In the genomic region with DNA sequence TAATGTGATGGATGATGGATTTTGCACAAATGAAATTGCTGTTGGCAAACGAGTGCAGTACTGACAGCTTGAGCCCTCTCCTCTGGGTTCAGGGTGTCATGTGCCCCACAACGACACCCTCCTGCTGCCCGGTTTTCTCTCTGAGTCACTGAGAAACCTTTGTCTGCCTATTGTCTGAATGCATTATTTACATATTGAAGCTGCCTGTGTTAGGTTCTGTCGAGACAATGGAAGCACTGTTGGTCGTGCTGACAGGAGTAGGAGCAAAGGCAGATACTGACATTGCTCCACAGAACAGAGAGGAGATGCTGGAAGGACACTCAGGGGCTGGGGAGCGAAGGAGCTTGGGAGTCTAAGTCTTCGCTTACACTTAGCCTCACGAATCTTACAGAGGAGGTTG, we compare ENCODE assay signal across 19 mouse cellular contexts. TPM values are rescaled to one million over a fixed set of nuclear protein-coding genes. Genes with fewer than 3 reads are reported as not detected.
DNase-seq lines count a peak whose midpoint lies in the region; ATAC-seq and TF ChIP-seq lines count a peak whose summit lies in the region.
"Had no signal": no experiment of that assay in that cellular context is flagged by ENCODE, and none has a peak within 500 bp of the region (broad histone marks: within the 10 kb centered on the region; RNA-seq: fewer than 3 reads in every experiment).

No protein-coding gene starts in this region.

- no peaks in the 10 kb centered on the region for H3K9me3 ChIP-seq in hindbrain, embryonic 12.5 days (replicated peaks)
- no peaks in the 10 kb centered on the region for H3K9me3 ChIP-seq in neural tube, embryonic 13.5 days
- no peaks in the 10 kb centered on the region for H3K9me3 ChIP-seq in kidney, embryonic 15.5 days (replicated peaks)
- H3K9me3 ChIP-seq: embryonic facial prominence, embryonic 12.5 days; G1E; liver, embryonic 15.5 days; stomach, embryonic 15.5 days had no signal

- no peaks in the 10 kb centered on the region for H3K36me3 ChIP-seq in hindbrain, embryonic 12.5 days
- no peaks in the 10 kb centered on the region for H3K36me3 ChIP-seq in neural tube, embryonic 13.5 days
- no peaks in the 10 kb centered on the region for H3K36me3 ChIP-seq in kidney, embryonic 15.5 days
- H3K36me3 ChIP-seq: embryonic facial prominence, embryonic 12.5 days; G1E; liver, embryonic 15.5 days; stomach, embryonic 15.5 days had no signal

- WGBS in hindbrain, embryonic 12.5 days: 32% methylated on average over 8 of the region's 8 CpGs
- 33% methylated on average over 8 of the region's 8 CpGs for WGBS in neural tube, embryonic 13.5 days
- WGBS in kidney, embryonic 15.5 days: 63% methylated on average over 8 of the region's 8 CpGs

- no peak for TF ChIP-seq CTCF in gastrocnemius, adult 2 months (IDR thresholded peaks at IDR 0.05)

- H3K27ac ChIP-seq in hindbrain, embryonic 12.5 days: 0 out of 2 replicates have a peak overlapping the region, but pooled peaks have one; percentile 17
- 0 out of 2 replicates have a peak overlapping the region, but pooled peaks have one; percentile 46 for H3K27ac ChIP-seq in neural tube, embryonic 13.5 days (replicated peaks)
- no peak overlapping the region for H3K27ac ChIP-seq in kidney, embryonic 15.5 days
- H3K27ac ChIP-seq in gastrocnemius, adult 2 months: no peak overlapping the region
- H3K27ac ChIP-seq: embryonic facial prominence, embryonic 12.5 days; kidney, postnatal 0 days; liver, embryonic 15.5 days; macrophage; stomach, embryonic 15.5 days had no signal

- intact Hi-C loops in left cerebral cortex, postnatal 14 days (cut with DNase I): no loop called here
- intact Hi-C loops in gastrocnemius, adult 2 months (cut with DNase I): no loop called here

- no peak overlapping the region for H3K4me2 ChIP-seq in hindbrain, embryonic 12.5 days (replicated peaks)
- H3K4me2 ChIP-seq in neural tube, embryonic 13.5 days: no peak overlapping the region
- no peak overlapping the region for H3K4me2 ChIP-seq in kidney, embryonic 15.5 days
- H3K4me2 ChIP-seq: embryonic facial prominence, embryonic 12.5 days; heart, embryonic 11.5 days; liver, embryonic 15.5 days; stomach, embryonic 15.5 days had no signal

- H3K9ac ChIP-seq in hindbrain, embryonic 12.5 days: no peak overlapping the region
- peak overlapping the region; percentile 32; the same call in 1 of the 2 replicates for H3K9ac ChIP-seq in neural tube, embryonic 13.5 days
- H3K9ac ChIP-seq in kidney, embryonic 15.5 days: no peak overlapping the region
- H3K9ac ChIP-seq: embryonic facial prominence, embryonic 12.5 days; liver, embryonic 15.5 days; stomach, embryonic 15.5 days had no signal

- no peak overlapping the region for H3K4me3 ChIP-seq in hindbrain, embryonic 12.5 days
- no peak overlapping the region for H3K4me3 ChIP-seq in neural tube, embryonic 13.5 days
- no peak overlapping the region for H3K4me3 ChIP-seq in kidney, embryonic 15.5 days (replicated peaks)
- H3K4me3 ChIP-seq in gastrocnemius, adult 2 months: no peak overlapping the region
- H3K4me3 ChIP-seq: embryonic facial prominence, embryonic 12.5 days; liver, embryonic 15.5 days; stomach, embryonic 15.5 days had no signal

- peaks cover 18% of the 10 kb centered on the region for H3K4me1 ChIP-seq in hindbrain, embryonic 12.5 days
- H3K4me1 ChIP-seq in neural tube, embryonic 13.5 days (replicated peaks): peaks cover 29% of the 10 kb centered on the region
- no peaks in the 10 kb centered on the region for H3K4me1 ChIP-seq in kidney, embryonic 15.5 days
- H3K4me1 ChIP-seq: embryonic facial prominence, embryonic 12.5 days; liver, embryonic 15.5 days; stomach, embryonic 15.5 days had no signal

- ATAC-seq in hindbrain, embryonic 12.5 days (ENCODE audit: low FRiP score): peak; percentile 77
- peak; percentile 44; the same call in 1 of the 2 replicates for ATAC-seq in neural tube, embryonic 13.5 days (ENCODE audit: low read depth)
- ATAC-seq in kidney, embryonic 15.5 days (replicated peaks; ENCODE audit: low FRiP score): no peak

- no peaks in the 10 kb centered on the region for H3K27me3 ChIP-seq in hindbrain, embryonic 12.5 days
- H3K27me3 ChIP-seq in neural tube, embryonic 13.5 days: no peaks in the 10 kb centered on the region
- no peaks in the 10 kb centered on the region for H3K27me3 ChIP-seq in kidney, embryonic 15.5 days
- H3K27me3 ChIP-seq: embryonic facial prominence, embryonic 12.5 days; liver, embryonic 15.5 days; stomach, embryonic 15.5 days had no signal

- peak; percentile 10 for DNase-seq in embryo, embryonic 10 days (ENCODE audit: low spot score)
- DNase-seq in embryo, embryonic 9.5 days (ENCODE audit: extremely low spot score): no peak
- DNase-seq in left cerebral cortex, adult 11 months (ENCODE audit: low spot score): peak; percentile 51
- no peak for DNase-seq in left cerebral cortex, postnatal 14 days (ENCODE audit: low spot score in 2 of 2)
- no peak for DNase-seq in gastrocnemius, adult 2 months
- DNase-seq: B cell, adult 2 months; left cerebral cortex, postnatal 4 days; right cerebral cortex, postnatal 4 days; thymus, postnatal 25 days had no signal

RNA-seq across cellular contexts. Expression of a gene that starts 44.2 kb away (rescaled TPM):
- 100 to 1,000 TPM; 392 to 420 TPM for total RNA-seq in left cerebral cortex, postnatal 14 days (2021)
- 17.1 and 19.4 TPM in 2 replicates for polyA plus RNA-seq in hindbrain, embryonic 12.5 days (2016; fragmentation: Nextera tagmentation; extraction: Ambion mirVana)
- 24.7 and 26.7 TPM in 2 replicates for polyA plus RNA-seq in neural tube, embryonic 13.5 days (2015; fragmentation: Nextera tagmentation; extraction: Ambion mirVana)
- polyA plus RNA-seq in kidney, embryonic 15.5 days (2015; fragmentation: Nextera tagmentation; extraction: Ambion mirVana): 0.39 and 0.48 TPM in 2 replicates
- total RNA-seq in gastrocnemius, adult 2 months (2021): 1 to 10 TPM; 1.3 to 2.0 TPM
- polyA plus RNA-seq: G1E; liver, embryonic 15.5 days; macrophage had no signal

Comparison
In these comparisons a context has a peak if more than half of its experiments do, and no peak if none do; other contexts are left out.
1. DNase-seq: peak in embryo, embryonic 10 days (single experiment) and left cerebral cortex, adult 11 months (single experiment); none in embryo, embryonic 9.5 days (single experiment), left cerebral cortex, postnatal 14 days (0 of 2) and gastrocnemius, adult 2 months (single experiment).
2. H3K27ac ChIP-seq: peak in hindbrain, embryonic 12.5 days (single experiment) and neural tube, embryonic 13.5 days (single experiment); none in kidney, embryonic 15.5 days (single experiment) and gastrocnemius, adult 2 months (single experiment).
3. RNA of a gene that starts 44.2 kb away (polyA plus RNA-seq): 24.7 to 26.7 TPM in neural tube, embryonic 13.5 days and 17.1 to 19.4 TPM in hindbrain, embryonic 12.5 days; 0.39 to 0.48 TPM in kidney, embryonic 15.5 days; every median in the first group is over 10 times any median in the second.